Mouse (Mus musculus): ENCODE measurements at regions not wholly inside any gene's neighbourhood (a gene's known extent, or its start where the extent isn't known, plus 50 kb on each side); places are given as distances from the start of the nearest gene placed in this dataset.
A peak's percentile ranks its signal among the peaks of the same experiment; 100 is the strongest.

DNA sequence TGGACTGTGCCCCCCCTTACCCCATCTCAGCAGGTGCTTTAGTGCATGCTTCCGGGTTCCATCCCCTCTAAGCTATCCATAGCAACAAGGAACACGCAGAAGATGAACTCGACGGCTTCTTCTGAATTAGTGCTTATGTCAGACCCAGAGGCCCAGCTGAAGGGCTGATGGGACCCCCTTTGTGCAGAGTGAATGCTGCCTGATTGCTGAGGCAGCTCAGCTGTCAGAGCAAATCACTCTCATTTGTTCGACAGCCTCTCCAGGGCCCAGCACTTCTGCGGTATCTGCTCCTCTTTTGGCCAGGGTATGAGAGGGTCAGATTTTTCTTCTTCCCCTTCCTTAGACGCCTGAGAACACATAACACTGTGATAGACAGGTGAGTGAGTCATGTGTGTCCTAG, 89.2 kb upstream of the Chd2 start:
- TF ChIP-seq CTCF (conservative IDR thresholded peaks at IDR 0.05; ENCODE audit: low read length): no peak
- peak; percentile 77 for TF ChIP-seq NANOG (IDR thresholded peaks at IDR 0.05; ENCODE audit: borderline replicate concordance, low read length)
- TF ChIP-seq POU5F1 (IDR thresholded peaks at IDR 0.05; ENCODE audit: borderline replicate concordance, low read length): no peak
